Comparison of ENCODE assay signal across 8 mouse cellular contexts in genomic region chr11:102086331-102086730, GRCm38 (mm10). TPM values are rescaled to one million over a fixed set of nuclear protein-coding genes. Genes with fewer than 3 reads are reported as not detected.
DNase-seq lines count a peak whose midpoint lies in the region; ATAC-seq lines count a peak whose summit lies in the region.

No protein-coding gene starts in this region.

- peak overlapping the region; percentile 96 for H3K4me2 ChIP-seq in heart, embryonic 14.5 days (ENCODE audit: low read length)
- peak overlapping the region; percentile 81 for H3K4me2 ChIP-seq in hindbrain, embryonic 13.5 days
- H3K4me2 ChIP-seq in limb, embryonic 11.5 days (ENCODE audit: low read depth, severe bottlenecking), result peak overlapping the region; percentile 91; the same call in 1 of the 2 replicates

- WGBS in heart, embryonic 14.5 days, result 26% methylated on average over 3 of the region's 3 CpGs
- WGBS in hindbrain, embryonic 13.5 days, result 23% methylated on average over 3 of the region's 3 CpGs
- WGBS in limb, embryonic 11.5 days, result 7% methylated on average over 3 of the region's 3 CpGs

- peak overlapping the region in 1 of 2 experiments; percentile 58; a peak in 2 of 4 replicates for H3K4me3 ChIP-seq in heart, embryonic 14.5 days (ENCODE audit: control insufficient read depth in 1 of 2, insufficient read depth in 1 of 2, low read depth in 1 of 2, low read length in 2 of 2)
- H3K4me3 ChIP-seq in hindbrain, embryonic 13.5 days, result peak overlapping the region; percentile 72
- H3K4me3 ChIP-seq in limb, embryonic 11.5 days (ENCODE audit: low read depth, low read length), result peak overlapping the region; percentile 69; the same call in 1 of the 2 replicates

- no peak for DNase-seq in heart, postnatal 10 days
- DNase-seq in brain, embryonic 18.5 days (ENCODE audit: low read depth, low spot score), result peak; percentile 69
- DNase-seq in limb, embryonic 11.5 days (ENCODE audit: low spot score), result peak; percentile 45
- DNase-seq in retina, postnatal 7 days (ENCODE audit: low read depth, low spot score), result peak; percentile 53
- DNase-seq in ovary, postnatal 14 days (ENCODE audit: low spot score), result no peak

- no peaks in the 10 kb centered on the region for H3K36me3 ChIP-seq in heart, embryonic 14.5 days (ENCODE audit: control insufficient read depth, insufficient read depth, low read length)
- H3K36me3 ChIP-seq in hindbrain, embryonic 13.5 days, result peaks cover 12% of the 10 kb centered on the region
- 0 out of 2 replicates have a peak, but pooled peaks cover 2% of the 10 kb centered on the region for H3K36me3 ChIP-seq in limb, embryonic 11.5 days (ENCODE audit: control insufficient read depth, insufficient read depth, low read length)

- H3K4me1 ChIP-seq in heart, embryonic 14.5 days (ENCODE audit: control insufficient read depth in 2 of 2, insufficient read depth in 2 of 2, low read length in 2 of 2), result peaks cover 13 to 23% of the 10 kb centered on the region in 2 experiments
- peaks cover 48% of the 10 kb centered on the region for H3K4me1 ChIP-seq in hindbrain, embryonic 13.5 days (replicated peaks)
- H3K4me1 ChIP-seq in limb, embryonic 11.5 days (ENCODE audit: control insufficient read depth, insufficient read depth, low read length), result peaks cover 28% of the 10 kb centered on the region

- no peaks in the 10 kb centered on the region for H3K9me3 ChIP-seq in heart, embryonic 14.5 days (ENCODE audit: control insufficient read depth, low read length)
- no peaks in the 10 kb centered on the region for H3K9me3 ChIP-seq in hindbrain, embryonic 13.5 days
- no peaks in the 10 kb centered on the region for H3K9me3 ChIP-seq in limb, embryonic 11.5 days (ENCODE audit: control insufficient read depth, low read length)

- no peak for ATAC-seq in heart, embryonic 14.5 days (ENCODE audit: insufficient number of reproducible peaks, insufficient read depth, low FRiP score, low read depth)
- ATAC-seq in hindbrain, embryonic 13.5 days (ENCODE audit: low FRiP score), result no peak
- no peak for ATAC-seq in limb, embryonic 11.5 days (ENCODE audit: insufficient number of reproducible peaks, low FRiP score, low TSS enrichment, low read depth)
- no peak for ATAC-seq in monocyte, adult 5-6 weeks (replicated peaks; ENCODE audit: insufficient number of reproducible peaks, low FRiP score, low TSS enrichment, poor library complexity, severe bottlenecking)

- H3K9ac ChIP-seq in heart, embryonic 14.5 days (ENCODE audit: low read length), result peak overlapping the region; percentile 68; the same call in 1 of the 2 replicates
- peak overlapping the region; percentile 82; the same call in 1 of the 2 replicates for H3K9ac ChIP-seq in hindbrain, embryonic 13.5 days
- H3K9ac ChIP-seq in limb, embryonic 11.5 days (ENCODE audit: low read length), result no peak overlapping the region

- no peaks in the 10 kb centered on the region for H3K27me3 ChIP-seq in heart, embryonic 14.5 days (ENCODE audit: control insufficient read depth, insufficient read depth, low read length)
- no peaks in the 10 kb centered on the region for H3K27me3 ChIP-seq in hindbrain, embryonic 13.5 days
- H3K27me3 ChIP-seq in limb, embryonic 11.5 days (ENCODE audit: control insufficient read depth, insufficient read depth, low read length), result no peaks in the 10 kb centered on the region

- H3K27ac ChIP-seq in heart, embryonic 14.5 days (replicated peaks in 1 of 2; ENCODE audit: control insufficient read depth in 1 of 2, insufficient read depth in 1 of 2, low read depth in 2 of 2, low read length in 2 of 2), result peak overlapping the region in 1 of 2 experiments; percentile 82; a peak in 2 of 4 replicates
- H3K27ac ChIP-seq in hindbrain, embryonic 13.5 days, result peak overlapping the region; percentile 98
- no peak overlapping the region for H3K27ac ChIP-seq in limb, embryonic 11.5 days (replicated peaks; ENCODE audit: low read depth, low read length)

- intact Hi-C loops in heart, postnatal 10 days (cut with DNase I), result no loop called here

RNA-seq across cellular contexts. Expression of gene Mpp2, which starts 2.0 kb away (rescaled TPM):
- 6.0 and 6.8 TPM in 2 replicates for polyA plus RNA-seq in heart, embryonic 14.5 days (2014; fragmentation: Nextera tagmentation; extraction: Ambion mirVana)
- total RNA-seq in heart, postnatal 10 days (2021), result 1 to 10 TPM; 4.0 to 4.1 TPM
- 24.1 and 24.9 TPM in 2 replicates for polyA plus RNA-seq in hindbrain, embryonic 13.5 days (2015; fragmentation: Nextera tagmentation; extraction: Ambion mirVana)
- polyA plus RNA-seq in limb, embryonic 11.5 days (2014; fragmentation: Nextera tagmentation; extraction: Ambion mirVana), result 9.1 and 10.7 TPM in 2 replicates
- total RNA-seq in monocyte, adult 5-6 weeks (2017), result not detected in 3 replicates

RNA-seq across cellular contexts. Expression of gene Ppy, which starts 14.8 kb away (rescaled TPM):
- polyA plus RNA-seq in heart, embryonic 14.5 days (2014; fragmentation: Nextera tagmentation; extraction: Ambion mirVana), result not detected in 2 replicates
- total RNA-seq in heart, postnatal 10 days (2021), result not detected
- polyA plus RNA-seq in hindbrain, embryonic 13.5 days (2015; fragmentation: Nextera tagmentation; extraction: Ambion mirVana), result not detected in 2 replicates
- polyA plus RNA-seq in limb, embryonic 11.5 days (2014; fragmentation: Nextera tagmentation; extraction: Ambion mirVana), result not detected in 2 replicates
- total RNA-seq in monocyte, adult 5-6 weeks (2017), result not detected in 3 replicates

RNA-seq across cellular contexts. Expression of gene Pyy, which starts 21.3 kb away (rescaled TPM):
- polyA plus RNA-seq in heart, embryonic 14.5 days (2014; fragmentation: Nextera tagmentation; extraction: Ambion mirVana), result not detected in 2 replicates
- total RNA-seq in heart, postnatal 10 days (2021), result not detected
- polyA plus RNA-seq in hindbrain, embryonic 13.5 days (2015; fragmentation: Nextera tagmentation; extraction: Ambion mirVana), result 3.3 and 7.5 TPM in 2 replicates
- not detected in 2 replicates for polyA plus RNA-seq in limb, embryonic 11.5 days (2014; fragmentation: Nextera tagmentation; extraction: Ambion mirVana)
- total RNA-seq in monocyte, adult 5-6 weeks (2017), result not detected in 3 replicates

RNA-seq across cellular contexts. Expression of gene Cd300lg, which starts 45.0 kb away (rescaled TPM):
- polyA plus RNA-seq in heart, embryonic 14.5 days (2014; fragmentation: Nextera tagmentation; extraction: Ambion mirVana), result 4.2 and 4.8 TPM in 2 replicates
- 10 to 100 TPM; 64.4 to 75.9 TPM for total RNA-seq in heart, postnatal 10 days (2021)
- 0.38 and 0.53 TPM in 2 replicates for polyA plus RNA-seq in hindbrain, embryonic 13.5 days (2015; fragmentation: Nextera tagmentation; extraction: Ambion mirVana)
- polyA plus RNA-seq in limb, embryonic 11.5 days (2014; fragmentation: Nextera tagmentation; extraction: Ambion mirVana), result 0.35 and 0.47 TPM in 2 replicates
- 2.0 to 8.0 TPM (median 3.3 TPM) in 3 replicates for total RNA-seq in monocyte, adult 5-6 weeks (2017)

RNA-seq across cellular contexts. Expression of gene Mpp3, which starts 58.1 kb away (rescaled TPM):
- 2.9 and 3.3 TPM in 2 replicates for polyA plus RNA-seq in heart, embryonic 14.5 days (2014; fragmentation: Nextera tagmentation; extraction: Ambion mirVana)
- total RNA-seq in heart, postnatal 10 days (2021), result 1 to 10 TPM; 5.5 to 7.4 TPM
- polyA plus RNA-seq in hindbrain, embryonic 13.5 days (2015; fragmentation: Nextera tagmentation; extraction: Ambion mirVana), result 43.5 and 45.9 TPM in 2 replicates
- polyA plus RNA-seq in limb, embryonic 11.5 days (2014; fragmentation: Nextera tagmentation; extraction: Ambion mirVana), result 11.3 and 12.7 TPM in 2 replicates
- not detected in 3 replicates for total RNA-seq in monocyte, adult 5-6 weeks (2017)

Comparison
In these comparisons a context has a peak if more than half of its experiments do, and no peak if none do; other contexts are left out.
1. DNase-seq: peak in brain, embryonic 18.5 days (single experiment), limb, embryonic 11.5 days (single experiment) and retina, postnatal 7 days (single experiment); none in heart, postnatal 10 days (0 of 2) and ovary, postnatal 14 days (single experiment).
2. Peak in every context shown above with its lines, with median percentiles within 50 percentile points of each other: H3K4me2 ChIP-seq.